Mouse (Mus musculus) erythroblast, embryonic 14.5 days (primary cell): ENCODE measurements around the gene Dgcr6.

Experiments used
- GATA1 ChIP-seq: IDR thresholded peaks from 2 replicates; pipeline ENCODE4 v1.6.1; 2012; ENCODE audit warnings: low read length, inconsistent platforms, mixed read lengths
- TAL1 ChIP-seq: IDR thresholded peaks from 3 replicates; pipeline ENCODE4 v1.6.1; 2012; ENCODE audit warnings: low read length, inconsistent platforms, mixed read lengths

DNA sequence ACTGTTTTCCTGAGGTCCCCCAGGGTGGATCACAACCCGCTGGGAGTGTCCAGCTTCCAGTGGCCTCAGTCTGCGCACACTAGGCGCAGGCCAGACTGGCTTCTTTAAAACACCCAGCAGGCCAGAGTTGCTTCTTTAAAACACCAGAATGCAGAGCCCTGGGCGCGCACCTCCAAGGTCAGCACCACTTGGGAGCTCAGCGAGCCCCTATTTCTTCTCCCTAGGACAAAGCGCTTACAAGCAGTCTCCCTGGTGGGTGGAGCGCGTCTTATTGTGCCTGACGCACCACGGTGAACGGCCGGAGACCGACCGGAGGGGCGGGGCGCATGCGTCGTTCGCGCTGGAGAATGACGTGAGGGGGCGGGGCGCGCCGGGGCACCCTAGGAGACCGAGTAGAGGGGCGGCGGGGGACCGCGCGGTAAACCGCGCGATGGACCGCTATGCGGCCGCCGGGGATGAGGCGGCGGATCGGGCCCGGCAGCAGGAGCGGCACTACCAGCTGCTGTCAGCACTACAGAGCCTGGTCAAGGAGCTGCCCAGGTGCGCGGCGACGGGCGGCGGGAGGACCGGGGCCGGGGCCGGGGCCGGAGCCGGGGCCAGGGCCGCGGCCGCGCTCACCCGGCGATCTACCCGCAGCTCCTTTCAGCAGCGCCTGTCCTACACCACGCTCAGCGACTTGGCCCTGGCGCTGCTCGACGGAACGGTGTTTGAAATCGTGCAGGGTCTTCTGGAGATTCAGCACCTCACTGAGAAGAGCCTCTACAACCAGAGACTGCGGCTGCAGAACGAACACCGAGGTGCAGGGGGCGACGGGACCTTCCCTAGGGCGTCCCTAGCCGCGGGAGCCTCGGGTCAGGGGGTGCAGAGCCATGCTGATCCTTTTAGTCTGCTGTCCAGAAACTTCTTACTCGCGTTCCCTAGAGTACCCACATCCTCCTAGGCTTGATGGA lies 13.7 kb downstream of the Dgcr6 start:
- TF ChIP-seq TAL1 = no peak
- no peak for TF ChIP-seq GATA1
